Mouse (Mus musculus): ENCODE data around the gene Pramef12.
"Not testable (repeated sequence)": the region's sequence is repeated elsewhere in the genome, so short reads cannot be mapped to it uniquely, and the experiment has no call there.

Pramef12 gene

GRCm38 (mm10) chr4:144408290-144408689, at the start of gene Pramef12:
Pramef12 (minus strand) TSS chr4:144408464.
- DNase-seq (ENCODE audit: extremely low read depth, low read depth): no peak

DNA sequence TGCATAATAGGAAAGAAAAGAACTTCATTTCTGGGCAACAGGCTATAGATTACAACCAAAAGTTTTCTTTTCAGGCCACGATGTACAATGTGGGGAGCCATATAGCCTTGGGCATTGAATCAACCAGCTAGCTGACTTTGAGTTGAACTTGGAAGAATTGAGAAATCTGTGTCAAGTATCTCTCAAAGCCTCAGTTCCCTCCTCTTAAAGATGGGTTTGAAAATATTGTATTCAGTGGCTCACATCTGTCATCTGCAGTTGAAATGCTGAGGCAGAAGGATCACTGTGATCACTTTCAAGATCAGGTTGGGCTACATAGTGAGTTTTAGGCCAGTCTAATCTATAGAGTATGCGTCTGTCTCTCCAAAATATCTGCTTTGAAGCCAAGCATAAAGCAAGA, 45.0 kb upstream of the Pramef12 start, which contains the start of gene Gm9944:
Gene Gm9944, minus strand, starts transcription at position 101 of the 400 bp plus-strand sequence.
- no peak for DNase-seq (ENCODE audit: extremely low read depth, low read depth)

DNA sequence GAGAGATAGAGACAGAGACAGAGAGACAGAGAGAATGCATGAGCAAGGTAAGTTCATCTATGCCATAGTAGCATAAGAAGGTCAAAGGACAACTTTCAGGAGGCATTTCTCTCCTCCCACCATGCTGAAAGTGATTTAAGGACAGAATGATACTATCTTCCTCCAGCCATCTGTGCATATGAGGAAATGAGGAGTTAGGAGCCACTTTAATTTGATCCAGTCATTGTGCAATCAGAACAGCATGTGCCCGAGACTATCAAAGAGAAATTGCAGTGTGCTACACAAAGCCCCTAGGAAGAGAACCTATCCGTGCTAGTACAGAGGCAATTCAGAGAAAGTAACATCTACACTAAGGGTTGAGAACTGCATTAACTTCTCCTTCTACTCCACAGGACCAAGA, 40.3 kb upstream of the Pramef12 start:
- DNase-seq (ENCODE audit: extremely low read depth, low read depth): no peak

DNA sequence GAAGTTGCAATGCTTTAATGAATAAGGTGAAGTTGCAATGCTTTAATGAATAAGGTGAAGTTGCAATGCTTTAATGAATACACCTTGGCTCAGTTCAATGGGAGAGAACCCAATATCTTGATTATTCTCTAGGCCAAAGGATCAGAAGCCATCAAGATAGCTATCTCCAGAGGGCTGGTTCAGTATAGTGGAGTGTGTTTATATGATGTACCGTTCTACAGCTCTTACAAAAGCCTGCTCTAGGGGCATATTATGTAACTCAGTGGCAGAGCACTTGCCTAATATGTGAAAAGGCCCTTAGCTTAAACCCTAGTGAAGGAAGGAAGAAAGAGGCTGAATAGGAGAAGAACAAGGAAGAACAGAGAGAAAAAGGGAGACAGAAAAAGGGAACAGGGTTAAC, 33.3 kb upstream of the Pramef12 start:
- no peak for DNase-seq (ENCODE audit: extremely low read depth, low read depth)

DNA sequence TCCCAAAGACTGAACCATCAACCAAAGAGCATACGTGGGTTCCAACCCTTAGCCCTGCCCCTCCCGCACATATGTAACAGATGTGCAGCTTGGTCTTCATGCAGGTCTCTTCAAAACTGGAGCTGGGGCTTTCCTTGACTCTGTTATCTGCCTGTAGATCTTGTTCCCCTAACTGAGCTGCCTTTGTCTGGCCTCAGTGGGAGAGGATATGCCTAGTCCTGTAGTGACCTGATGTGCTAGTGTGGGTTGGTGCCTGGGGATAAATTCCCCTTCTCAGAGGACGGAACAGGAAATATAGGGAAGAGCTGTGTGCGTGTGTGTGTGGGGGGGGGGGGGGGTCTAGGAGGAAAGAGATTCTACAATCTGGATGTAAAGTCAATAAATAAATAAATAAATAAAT, 32.8 kb upstream of the Pramef12 start:
- no peak for DNase-seq (ENCODE audit: extremely low read depth, low read depth)

GRCm38 (mm10) chr4:144438672-144439071, 30.4 kb upstream of the Pramef12 start, which contains the start of gene 1700012P22Rik:
1700012P22Rik (minus strand) TSS chr4:144438772.
- DNase-seq (ENCODE audit: extremely low read depth, low read depth): no peak

DNA sequence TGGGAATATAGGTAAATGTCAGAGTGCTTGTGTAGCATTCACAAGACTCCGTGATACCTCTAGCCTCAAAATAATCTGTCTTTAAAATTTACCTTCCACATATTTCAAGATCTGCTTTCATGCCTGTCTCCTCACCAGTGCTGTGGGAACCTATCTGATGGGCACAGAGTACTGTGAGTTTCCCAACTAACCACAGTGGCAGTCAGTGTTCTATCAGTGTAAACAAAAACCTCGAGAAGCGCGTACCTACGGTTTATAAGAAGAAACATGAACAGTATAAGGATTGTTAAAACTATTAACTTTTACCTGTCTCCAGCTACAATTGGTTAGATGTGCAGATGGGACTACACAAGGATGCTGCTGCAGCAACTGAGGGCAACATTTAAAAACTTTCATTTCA, 25.0 kb upstream of the Pramef12 start:
- no peak for DNase-seq (ENCODE audit: extremely low read depth, low read depth)

GRCm38 (mm10) chr4:144430723-144431122, 22.5 kb upstream of the Pramef12 start:
- DNase-seq (ENCODE audit: extremely low read depth, low read depth): no peak

GRCm38 (mm10) chr4:144428868-144429267, 20.6 kb upstream of the Pramef12 start:
- DNase-seq (ENCODE audit: extremely low read depth, low read depth): no peak

- no peak for DNase-seq (ENCODE audit: extremely low read depth, low read depth)
Measured at GRCm38 (mm10) chr4:144424590-144424989, 16.3 kb upstream of the Pramef12 start.

DNA sequence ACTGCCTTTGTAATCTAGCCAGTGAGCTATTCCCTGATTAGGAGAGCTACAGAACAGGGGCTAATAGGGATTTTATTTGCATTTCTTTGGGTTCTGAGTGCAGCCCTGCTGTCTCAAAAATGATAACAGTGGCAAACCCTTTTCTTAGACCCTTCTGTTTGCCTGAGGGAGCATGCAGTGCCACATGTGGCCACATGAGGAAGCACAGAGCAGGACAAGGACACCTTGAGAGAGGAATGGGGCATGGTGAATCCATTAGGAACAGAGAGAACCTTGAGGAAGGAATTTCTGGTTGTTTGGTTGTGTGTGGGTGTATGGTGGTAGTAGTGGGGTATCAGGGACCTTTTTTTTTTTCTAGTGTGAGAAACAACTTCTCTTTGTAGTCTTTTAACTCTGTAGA, 12.4 kb upstream of the Pramef12 start:
- no peak for DNase-seq (ENCODE audit: extremely low read depth, low read depth)

DNA sequence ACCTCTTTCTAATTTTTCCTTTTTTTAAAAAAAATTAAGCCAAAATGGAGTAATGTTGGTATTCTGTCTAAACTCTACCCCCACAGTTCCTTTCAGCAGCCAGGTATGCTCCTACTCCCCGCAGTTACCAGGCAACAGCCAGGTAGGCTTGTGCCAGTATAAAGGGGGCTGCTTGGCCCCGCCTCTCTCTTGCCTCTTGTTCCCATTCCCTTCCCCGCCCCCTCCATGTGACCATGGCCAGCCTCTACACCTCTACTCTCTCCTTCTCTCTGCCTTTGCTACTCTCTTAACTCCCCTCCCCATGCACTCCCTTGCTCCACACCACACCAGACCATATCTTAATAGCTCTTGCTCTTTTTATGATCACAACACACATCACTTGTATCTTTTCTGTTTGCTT, 2.0 kb downstream of the Pramef12 start:
- DNase-seq (ENCODE audit: extremely low read depth, low read depth): no peak

- no peak for DNase-seq (ENCODE audit: extremely low read depth, low read depth)
Measured at GRCm38 (mm10) chr4:144404456-144405086, 3.7 kb downstream of the Pramef12 start.

GRCm38 (mm10) chr4:144402712-144403111, 5.6 kb downstream of the Pramef12 start:
- DNase-seq (ENCODE audit: extremely low read depth, low read depth): no peak

GRCm38 (mm10) chr4:144396316-144396715, 11.9 kb downstream of the Pramef12 start:
- DNase-seq (ENCODE audit: extremely low read depth, low read depth): no peak

GRCm38 (mm10) chr4:144377911-144378310, 30.4 kb downstream of the Pramef12 start, which contains the start of gene Pramef20:
Pramef20 (minus strand) TSS chr4:144377933.
- no peak for DNase-seq (ENCODE audit: extremely low read depth, low read depth)

DNA sequence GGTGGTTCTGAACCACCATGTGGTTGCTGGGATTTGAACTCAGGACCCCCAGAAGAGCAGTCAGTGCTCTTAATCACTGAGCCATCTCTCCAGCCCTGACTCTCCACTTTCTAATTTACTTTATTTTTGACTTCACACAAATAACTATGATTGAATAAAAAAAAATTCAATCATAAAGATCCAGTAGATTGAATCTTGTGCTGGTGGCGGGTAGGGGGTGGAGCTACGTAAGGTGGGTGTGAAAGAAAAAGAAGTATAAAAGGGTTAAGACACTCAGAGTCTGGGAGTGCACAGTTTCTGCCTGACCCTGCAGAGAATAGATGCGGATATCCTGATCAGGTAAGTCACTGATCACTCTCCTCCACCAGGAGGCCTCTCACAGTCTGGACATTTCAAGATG, 50.6 kb downstream of the Pramef12 start, which contains the start of gene Gm13119:
Gene Gm13119, plus strand, starts transcription at position 301 of the 400 bp plus-strand sequence.
- DNase-seq (ENCODE audit: extremely low read depth, low read depth): not testable (repeated sequence)
